Mouse (Mus musculus): ENCODE results near the gene Ptprk.

The Ptprk gene

DNA sequence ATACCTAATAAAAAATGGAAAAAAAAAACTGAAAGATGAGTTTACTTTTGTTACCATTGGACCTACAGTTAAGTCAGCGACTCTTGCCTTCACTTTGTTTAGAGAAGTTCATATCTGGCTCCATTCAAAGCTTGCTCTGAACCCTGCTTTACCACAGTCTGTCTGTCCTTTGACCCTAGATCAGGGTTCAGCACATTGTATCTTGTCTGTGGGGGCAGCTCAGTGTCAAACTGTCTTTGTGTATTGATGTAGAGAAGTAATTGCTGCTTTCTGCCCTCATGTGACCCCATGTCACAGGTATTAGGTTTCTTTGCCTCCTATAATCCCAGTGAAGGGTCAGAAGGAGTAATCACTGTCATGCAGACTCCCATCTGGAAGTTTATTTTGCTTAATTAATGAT lies 222.9 kb downstream of the Ptprk start:
- no peak for DNase-seq (ENCODE audit: low read depth, low spot score)

DNA sequence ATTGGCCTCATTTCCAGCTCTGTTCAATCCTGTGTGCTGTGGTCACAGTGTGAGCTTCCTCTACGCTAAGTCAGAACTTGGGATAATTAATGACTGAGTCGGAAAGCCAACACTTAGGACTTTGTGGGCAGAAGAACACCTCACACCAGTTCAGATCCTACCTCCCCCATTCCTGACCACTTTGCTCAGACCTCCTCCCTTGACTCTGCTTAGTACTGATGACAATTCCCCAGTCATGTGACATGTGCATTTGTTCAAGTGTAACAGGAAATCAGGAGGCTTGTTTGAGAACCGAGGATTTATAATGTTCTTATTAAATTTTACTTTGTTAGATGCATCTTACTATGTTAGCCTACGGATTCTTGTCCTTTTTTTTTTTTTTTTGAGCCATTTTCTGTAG lies 224.6 kb downstream of the Ptprk start:
- DNase-seq (ENCODE audit: low read depth, low spot score) = no peak

DNA sequence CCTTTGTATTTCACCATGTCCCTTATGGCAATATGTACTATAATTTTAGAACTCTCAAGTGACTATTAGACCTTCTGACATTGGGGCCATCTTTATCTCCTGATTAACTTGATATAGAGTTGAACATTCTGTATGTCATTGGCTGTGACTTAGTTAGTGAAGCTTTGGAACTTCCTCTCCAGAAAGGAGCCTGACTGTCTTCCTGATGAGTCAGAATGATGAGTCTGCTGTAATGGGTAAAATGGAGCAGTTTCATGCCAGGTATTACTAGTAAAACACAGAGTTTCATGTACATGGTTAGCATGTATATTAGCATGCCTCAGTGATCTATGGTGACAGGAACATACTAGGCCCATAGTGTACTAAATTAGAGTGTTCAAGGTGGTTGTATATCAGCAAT lies 229.2 kb downstream of the Ptprk start:
- no peak for DNase-seq (ENCODE audit: low read depth, low spot score)

DNA sequence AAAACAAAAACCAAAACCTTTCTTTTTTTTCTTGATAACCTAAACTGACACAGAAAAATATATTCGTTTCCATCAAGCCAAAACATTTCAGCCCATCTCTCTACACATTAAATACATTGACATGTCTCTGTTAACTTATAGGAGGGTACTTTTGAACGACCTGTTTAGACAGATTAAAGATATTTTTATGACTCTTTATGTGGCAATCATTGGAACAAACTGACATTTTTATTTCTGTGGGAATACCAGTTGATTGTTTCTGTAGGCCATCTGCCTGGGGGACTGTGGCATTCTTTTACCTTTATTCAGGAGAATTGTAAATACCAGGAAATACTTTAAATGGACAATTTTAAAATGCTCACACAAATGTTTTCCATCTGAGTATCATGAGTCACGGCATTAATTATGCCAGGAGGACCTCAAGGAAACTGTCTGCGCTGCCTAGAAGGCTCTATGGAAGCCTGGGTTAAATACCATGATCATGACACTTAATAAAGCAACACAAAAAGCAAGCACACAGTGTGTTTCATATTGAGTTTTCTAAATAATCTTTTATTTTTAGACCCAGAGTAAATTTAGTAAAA lies 229.8 kb downstream of the Ptprk start:
- no peak for DNase-seq (ENCODE audit: low read depth, low spot score)

DNA sequence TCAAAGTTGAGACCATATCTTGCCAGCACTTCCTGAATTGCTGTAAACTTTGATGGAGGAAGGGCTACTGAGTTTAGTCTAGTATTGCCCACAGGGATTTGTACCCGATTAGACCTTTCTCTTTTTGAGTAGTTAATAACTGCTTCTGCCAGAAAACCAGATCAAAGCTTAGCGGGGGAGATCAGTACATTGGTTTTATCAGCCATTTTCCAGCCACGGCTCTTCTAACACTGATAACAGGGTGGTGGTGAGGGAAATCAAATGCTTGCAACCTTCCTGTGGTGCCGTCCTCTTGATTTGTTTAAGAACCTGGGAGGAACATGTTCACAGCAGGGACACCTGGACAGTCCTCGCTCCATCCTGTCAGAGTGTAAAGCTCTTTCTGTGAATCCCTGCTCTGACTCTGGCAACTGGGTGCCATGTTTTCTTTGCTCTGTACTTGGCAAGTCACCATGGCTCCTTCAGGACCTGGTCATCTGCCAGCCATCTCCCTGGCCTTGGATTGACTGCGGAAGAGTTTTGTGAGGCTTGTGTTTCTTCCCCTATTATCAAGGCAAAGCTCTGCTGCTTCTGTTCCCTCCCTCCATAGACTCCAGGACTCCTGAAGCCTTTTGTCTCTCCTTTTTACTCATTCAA lies 231.9 kb downstream of the Ptprk start:
- no peak for DNase-seq (ENCODE audit: low read depth, low spot score)

DNA sequence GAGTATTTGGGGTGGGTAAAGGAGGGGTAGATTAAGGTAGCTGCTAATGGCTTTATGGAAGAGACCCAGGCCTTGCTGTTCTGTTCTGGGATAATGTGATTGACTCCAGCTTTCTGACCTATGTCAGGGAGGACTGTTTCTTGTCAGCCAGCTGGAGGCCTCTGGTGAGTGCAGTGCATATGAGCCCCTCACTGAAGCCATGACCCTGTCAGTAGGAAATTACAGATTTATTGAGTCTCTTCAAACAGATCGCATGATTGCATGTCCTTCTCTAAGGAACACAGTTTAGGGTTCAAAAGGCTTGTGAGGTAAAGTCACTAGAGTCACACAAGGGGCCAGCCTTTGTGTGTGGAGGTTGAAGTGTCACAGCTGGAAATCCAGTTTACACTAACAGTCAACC lies 236.7 kb downstream of the Ptprk start:
- DNase-seq (ENCODE audit: low read depth, low spot score) = no peak

DNA sequence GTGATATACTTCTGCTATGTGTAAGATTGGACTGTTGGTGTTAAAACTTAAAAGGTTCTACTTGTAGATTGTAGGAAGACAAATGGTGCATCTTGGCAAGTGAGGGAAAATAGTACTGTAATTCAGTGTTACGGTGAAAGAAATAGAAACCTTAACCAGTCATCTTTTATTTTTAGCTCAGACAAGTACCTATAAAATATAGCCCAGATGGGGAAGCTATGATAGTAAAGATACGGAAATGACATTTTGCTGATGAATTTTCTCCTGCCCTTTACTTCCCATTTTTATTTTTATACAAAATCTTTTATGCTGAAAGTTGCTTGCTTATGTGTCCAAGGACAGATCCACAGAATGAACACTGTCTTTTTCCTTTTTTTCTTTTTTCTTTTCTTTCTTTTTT lies 248.4 kb downstream of the Ptprk start:
- DNase-seq (ENCODE audit: low read depth, low spot score) = no peak

DNA sequence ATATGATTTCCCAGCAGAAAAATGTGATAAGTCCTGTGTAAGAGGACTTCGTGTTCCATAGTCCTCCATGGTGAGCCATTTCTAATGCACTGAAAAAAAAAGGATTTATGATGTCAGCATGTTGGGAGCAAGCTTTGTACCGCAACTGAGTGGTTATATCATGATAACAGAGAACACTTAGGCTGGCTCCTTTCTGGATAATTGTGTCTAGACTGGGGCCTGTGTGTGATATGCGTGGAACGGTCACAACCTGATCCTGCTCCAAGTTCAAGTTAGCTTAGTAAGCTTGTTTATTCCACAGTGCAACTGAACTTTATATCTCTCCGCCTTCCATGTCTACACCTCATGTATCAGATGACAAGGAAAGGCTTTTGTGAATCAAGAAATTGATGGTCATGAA lies 260.6 kb downstream of the Ptprk start:
- no peak for DNase-seq (ENCODE audit: low read depth, low spot score)

DNA sequence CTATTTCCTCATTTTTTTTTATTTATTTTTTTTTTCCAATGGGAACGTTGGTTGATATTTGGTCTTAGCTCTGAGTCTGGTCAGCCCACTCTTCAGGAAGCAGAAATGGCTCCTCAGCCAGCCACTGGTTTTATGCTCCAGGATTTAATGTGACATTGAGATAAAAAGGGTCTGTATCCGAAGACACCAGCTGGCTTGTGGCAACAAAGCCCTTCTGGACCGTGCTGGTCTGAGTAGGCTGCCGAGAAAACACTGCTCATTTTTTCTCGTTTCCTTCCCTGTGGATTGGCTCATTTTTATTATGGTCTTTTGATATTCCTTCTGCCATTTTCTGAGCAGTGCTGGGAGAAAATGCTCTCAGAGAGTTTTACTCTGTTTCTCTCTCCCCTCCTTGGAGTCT lies 263.9 kb downstream of the Ptprk start:
- DNase-seq (ENCODE audit: low read depth, low spot score) = no peak

DNA sequence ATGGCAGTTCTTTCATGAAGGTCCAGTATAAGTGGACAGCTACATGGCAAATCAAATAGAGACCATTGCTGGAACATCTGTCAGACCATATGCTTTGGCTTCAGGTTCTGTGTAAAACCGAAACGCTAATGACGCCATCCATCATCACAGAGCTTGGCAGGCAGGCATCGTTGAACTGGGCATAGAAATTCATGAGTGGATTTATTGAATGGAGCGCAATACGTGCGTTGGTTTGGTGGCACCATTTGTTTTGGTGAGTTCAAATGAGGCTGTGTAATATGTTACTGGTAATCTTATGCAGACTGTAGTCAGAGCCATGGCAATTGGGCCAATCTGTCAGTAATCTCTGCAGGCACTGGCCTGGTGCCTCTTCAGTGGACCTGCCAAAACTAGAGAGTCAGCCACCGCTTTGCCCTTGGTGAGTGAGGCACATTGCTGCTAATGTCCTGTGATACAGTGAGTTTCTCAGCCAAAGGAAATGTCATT lies 270.6 kb downstream of the Ptprk start:
- DNase-seq (ENCODE audit: low read depth, low spot score) = no peak

DNA sequence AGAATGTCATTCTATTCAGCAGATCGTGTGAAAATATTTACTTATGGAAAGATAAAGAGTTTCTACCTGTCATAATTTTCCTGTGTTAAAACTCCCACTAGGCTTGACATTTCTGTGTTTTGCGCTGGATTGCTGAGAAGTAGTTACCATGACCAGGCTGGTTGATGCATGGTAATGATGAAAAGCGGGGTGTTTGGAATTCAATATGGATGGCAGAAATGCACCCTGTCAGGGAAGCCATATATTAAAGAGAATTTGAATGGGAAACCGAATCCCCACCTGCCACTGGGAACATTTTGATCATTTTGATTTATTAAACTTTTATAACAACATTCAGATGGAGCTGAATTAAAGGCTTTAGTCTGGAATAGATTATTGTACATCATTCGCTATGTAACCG lies 290.7 kb downstream of the Ptprk start:
- DNase-seq (ENCODE audit: low read depth, low spot score) = no peak

DNA sequence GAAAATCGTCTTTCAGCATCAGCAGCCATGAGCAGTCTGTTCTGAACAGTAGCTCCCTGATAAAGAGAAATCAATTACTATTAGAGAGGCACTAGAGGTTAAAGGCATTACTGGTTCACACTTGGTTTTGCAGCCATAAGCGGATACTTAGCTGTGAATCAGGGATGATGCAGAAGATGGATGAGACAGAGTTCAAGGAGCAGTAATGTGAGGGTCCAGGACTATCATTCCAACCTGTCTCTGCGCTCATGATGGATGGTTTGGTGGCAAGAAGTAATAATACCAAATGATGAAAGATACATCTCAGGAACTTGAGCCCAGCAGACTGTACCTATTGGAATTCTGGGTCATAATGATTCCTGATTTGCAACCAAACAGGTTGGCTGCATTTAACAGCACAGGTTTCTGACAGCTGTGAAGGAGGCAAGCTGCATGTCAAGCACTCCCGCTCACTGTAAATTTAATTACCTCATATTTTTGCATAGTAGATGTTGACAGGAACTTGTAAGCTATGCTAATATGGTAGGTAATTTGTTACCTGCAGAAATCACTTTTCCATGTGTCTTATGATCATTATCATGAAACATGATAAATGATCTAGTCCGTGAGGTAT lies 291.6 kb downstream of the Ptprk start:
- DNase-seq (ENCODE audit: low read depth, low spot score) = no peak

DNA sequence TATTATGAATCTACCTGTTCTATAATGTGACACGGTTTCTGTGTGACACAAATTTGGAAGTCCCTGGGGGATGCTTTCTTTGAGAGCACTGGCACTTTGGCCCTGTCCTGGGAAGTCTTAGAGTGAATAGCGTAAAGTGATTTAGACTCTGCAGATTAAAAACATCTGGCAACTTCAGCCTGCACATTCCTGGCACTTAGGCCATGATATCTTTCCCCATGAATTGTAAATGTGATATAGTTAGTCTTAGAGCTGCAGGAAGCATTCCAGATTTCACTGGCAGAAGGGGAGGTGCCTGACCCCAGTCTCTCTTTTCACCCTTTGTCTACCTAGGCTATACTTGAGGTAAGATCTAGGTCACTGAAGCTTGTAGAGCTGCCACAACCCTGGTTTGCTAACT lies 295.2 kb downstream of the Ptprk start:
- DNase-seq (ENCODE audit: low read depth, low spot score) = no peak

DNA sequence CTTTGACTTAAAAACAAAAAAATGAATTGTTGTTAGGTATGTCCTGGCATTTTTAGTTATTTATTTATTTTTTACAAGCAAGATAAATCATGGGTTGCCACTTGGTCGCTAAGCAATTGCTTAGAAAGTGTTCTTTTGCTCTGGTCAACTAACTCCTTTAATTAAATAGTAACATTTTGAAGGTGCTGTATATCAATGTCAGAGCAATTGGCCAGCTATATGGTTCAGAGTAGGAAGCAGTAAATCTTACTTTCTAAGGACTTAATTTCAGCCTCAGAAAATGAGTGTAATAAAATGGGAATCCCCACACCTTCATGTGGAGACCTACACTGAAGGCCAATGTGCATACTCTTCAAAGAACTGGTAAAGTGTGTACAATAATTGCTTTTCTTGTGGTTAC lies 300.3 kb downstream of the Ptprk start:
- no peak for DNase-seq (ENCODE audit: low read depth, low spot score)

DNA sequence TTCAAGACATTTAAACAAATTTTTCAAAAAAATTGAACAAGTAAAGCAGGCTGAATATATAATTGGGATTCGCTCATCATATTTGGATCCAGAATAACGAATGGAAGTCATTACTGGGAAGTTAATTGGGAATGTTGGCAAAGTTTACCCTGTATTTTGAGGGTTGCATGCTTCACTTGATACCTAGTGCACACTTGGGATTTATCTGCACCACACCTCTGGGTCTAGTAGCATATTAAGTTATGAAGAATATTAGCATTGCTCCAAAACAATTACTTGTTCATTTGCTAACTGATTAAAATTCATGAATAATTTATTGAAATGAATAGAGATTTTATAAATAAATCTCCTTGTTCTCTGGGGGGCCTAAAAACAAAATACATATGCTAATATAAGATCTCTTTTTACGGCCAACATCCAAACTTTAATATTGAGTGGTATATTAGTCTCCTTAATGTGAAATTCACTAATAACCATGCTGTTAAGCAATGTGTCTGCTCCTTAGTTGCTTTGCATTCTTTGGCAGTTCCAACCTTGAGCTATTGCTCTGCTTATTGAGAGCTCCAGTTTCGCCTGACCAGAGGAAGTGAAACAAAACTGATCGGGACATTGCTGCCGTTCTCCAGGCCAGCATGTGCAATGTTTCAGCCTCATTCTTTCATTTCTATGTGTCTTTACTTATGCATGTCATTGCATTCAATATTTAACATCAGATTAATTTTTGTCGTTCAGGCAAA lies 305.3 kb downstream of the Ptprk start:
- DNase-seq (ENCODE audit: low read depth, low spot score) = no peak

DNA sequence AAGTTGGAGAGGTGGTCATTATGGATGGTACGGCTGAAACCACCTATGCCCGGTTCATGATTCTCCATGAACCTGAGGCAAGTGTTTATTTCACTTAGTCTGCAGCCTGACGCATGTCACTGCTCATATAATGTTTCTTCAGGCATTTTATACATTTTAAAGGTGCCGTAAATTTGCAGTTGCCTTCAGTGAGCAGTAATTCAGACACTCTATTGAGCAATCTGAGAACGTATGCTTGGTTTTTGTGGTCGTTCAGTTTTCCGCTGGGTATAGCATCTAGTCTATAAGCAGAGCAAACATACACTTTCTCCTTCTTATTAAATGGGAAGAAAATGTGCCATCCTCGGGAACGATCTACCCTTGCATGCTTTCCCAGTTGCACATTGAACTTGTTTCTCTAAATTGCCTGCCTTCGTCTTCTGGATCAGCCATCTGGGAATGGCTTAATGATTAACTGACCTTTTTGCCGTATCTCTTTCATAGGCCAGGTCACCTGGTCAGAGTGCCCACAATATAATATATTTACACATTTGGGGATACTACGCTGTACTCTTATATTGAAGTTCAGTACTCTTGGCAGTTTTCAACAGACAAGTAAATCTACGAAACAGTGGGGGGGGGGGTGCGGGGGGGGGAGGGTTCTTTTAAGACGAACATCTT lies 313.1 kb downstream of the Ptprk start:
- DNase-seq (ENCODE audit: low read depth, low spot score) = no peak

DNA sequence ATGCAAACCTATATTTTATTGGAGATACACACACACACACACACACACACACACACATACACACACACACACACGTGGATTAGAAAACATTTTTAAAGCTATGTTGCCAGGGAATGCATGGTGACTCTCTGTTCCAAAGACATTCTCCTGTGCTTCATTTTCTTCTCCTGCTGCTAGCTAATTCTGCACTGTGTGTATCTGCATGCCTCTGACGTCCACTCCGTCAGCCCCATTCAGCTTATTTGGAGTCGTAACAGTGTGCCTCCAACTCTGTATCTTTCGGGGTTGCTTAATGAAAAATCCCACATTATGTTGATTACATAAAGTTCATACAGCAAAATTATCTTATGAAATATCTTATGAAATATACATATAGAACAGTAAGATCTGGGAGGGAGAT lies 316.5 kb downstream of the Ptprk start:
- DNase-seq (ENCODE audit: low read depth, low spot score) = no peak

DNA sequence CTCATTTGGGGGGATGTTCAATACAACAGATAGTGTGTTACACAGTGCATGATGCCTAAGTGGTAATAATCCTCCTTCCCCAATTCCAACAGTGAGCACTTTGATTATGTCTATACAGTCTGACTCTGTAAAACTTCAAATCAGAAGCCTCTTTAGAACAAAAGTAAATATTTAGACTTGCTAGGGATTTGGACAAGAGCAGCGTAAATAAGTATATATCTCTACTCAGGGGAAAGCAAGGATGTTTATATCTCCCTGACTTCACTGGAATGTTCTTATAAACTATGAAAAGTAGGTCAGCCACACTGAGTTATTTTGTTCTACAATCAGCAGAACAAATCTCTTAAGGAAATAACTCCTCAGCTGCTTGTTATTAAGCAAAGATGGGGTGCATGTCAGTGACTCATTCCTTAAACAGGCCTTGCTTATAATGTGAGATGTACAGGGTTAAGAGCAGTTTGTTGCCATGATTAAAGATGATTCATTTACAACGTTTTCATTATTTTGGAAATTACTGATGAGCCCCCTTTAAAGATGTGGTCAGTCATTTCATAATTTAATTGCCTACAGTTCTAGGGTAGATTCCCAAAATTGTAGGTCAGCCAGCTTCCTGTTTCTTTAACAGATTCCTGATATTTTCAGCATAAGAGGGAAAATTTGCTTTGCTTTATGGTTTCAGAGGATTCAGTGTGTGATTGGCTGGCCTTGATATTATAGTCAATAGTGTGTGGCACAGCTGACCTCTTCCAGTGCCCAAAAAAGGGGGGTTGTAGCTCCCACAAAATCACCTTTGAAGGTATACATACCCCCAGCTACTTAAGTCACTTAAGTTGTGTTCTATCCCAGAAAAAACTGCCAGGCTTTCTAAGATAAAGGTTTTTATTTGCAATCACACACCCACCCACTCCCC lies 321.2 kb downstream of the Ptprk start:
- no peak for DNase-seq (ENCODE audit: low read depth, low spot score)

DNA sequence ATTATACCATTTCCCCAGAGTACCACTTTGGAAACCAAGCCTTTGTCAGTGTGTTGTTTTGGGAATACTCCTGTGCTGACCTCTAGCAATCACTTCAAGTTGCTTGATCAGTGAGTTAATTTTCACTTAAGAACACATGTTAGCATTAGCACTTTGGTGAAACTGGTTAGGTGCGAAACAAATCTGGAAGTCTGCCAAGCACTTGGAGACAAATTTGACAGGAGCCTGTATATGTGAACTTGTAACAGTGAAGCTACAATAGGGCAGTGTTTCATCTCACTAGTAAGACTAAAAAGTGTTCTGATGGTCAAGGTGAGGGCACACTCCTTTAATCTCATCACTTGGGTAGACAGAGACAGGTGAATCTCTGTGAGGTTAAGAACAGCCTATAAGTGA lies 321.9 kb downstream of the Ptprk start:
- DNase-seq (ENCODE audit: low read depth, low spot score) = no peak

DNA sequence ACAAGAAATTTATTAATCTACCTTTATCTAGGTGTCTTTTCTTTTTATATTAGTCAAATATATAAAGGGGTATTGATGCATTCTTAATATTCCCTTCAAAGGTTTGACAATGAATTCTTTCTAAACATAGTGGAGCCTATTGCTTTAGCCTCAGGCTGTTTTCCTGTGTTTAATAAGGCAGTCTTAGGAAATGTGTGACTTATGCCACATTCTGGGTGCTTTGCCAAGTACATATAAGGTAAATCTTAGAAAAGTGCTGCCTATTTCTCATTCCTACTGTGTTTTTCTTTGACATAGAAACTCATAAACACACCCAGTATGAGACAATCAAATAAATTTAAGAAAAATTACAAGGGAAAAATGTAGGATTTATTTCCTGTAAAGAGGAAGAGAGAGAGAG lies 327.2 kb downstream of the Ptprk start:
- no peak for DNase-seq (ENCODE audit: low read depth, low spot score)

DNA sequence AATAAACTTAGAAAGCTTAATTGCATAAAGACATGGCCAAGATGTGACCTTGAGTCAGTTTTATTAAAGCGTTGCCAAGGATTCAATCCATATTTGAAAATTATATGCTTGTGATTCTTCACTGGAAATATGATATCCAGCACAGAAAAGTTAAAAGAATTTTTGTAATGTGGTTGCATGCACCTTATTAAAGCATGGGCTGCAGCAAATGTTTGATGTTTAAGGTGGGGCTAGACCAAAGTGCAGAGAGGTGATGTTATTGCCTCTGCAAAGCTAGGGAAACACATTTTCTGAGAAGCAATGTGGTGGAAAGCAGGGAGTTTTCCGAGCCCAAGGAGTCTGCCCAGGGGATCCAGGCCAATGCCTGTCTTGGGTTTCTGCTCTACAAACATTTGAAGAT lies 334.4 kb downstream of the Ptprk start:
- no peak for DNase-seq (ENCODE audit: low read depth, low spot score)

Measured in CD4-positive helper T cell, adult 2 months (primary cell).